Mouse (Mus musculus): ENCODE measurements around the gene Mov10l1.
A peak's percentile ranks its signal among the peaks of the same experiment; 100 is the strongest.

Mov10l1 gene

GRCm38 (mm10) chr15:88982534-88983079 is at the start of gene Mov10l1:
TSS of gene Mov10l1 (plus strand) at chr15:88982909.
- no peak for DNase-seq

- peak in 1 of 2 experiments; percentile 15 for DNase-seq
Observed at GRCm38 (mm10) chr15:88934141-88934540, 48.6 kb upstream of the Mov10l1 start.

- DNase-seq = peak in 1 of 2 experiments; percentile 25
Observed at GRCm38 (mm10) chr15:88936619-88937290, 46.0 kb upstream of the Mov10l1 start.

DNA sequence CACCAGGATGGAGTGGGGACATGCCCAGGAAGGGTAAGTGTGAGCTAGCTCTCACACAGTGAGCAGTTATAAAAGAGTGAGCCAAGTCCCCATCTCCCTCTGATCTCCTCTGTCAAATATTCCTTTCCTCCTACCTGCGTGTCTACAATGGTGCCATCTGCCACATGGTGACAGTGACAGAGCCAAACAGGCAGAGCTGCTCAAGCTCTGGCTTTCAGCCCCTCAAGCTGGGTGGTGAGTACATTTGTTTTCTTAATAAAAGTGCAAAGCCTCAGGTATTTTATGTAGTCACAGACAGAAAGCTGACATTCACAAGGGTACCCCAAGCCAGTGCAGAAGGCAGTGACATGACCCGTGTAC is 45.4 kb upstream of the Mov10l1 start:
- DNase-seq = peak in 1 of 2 experiments; percentile 45

DNA sequence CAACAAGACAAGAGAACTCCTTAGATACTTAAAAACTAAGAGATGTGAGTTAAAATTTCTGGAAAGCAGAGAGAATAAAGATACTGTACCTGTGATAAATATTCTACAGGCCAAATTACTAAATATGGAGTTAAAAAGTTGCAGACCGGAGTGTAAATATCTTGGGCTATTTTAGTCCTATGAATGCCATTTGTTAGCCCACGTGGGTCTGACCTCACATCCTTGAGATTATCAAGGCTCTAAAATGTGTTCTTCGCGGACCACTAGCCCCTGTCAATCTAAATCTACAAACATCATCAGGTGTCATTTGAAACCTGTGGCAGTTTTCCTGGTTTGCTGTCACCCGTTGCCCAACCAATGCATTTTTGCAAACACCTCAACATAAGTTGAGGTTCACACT is 39.9 kb upstream of the Mov10l1 start:
- DNase-seq = no peak

GRCm38 (mm10) chr15:88943896-88944551 is 38.7 kb upstream of the Mov10l1 start:
- peak; percentile 41 to 42 for DNase-seq

DNA sequence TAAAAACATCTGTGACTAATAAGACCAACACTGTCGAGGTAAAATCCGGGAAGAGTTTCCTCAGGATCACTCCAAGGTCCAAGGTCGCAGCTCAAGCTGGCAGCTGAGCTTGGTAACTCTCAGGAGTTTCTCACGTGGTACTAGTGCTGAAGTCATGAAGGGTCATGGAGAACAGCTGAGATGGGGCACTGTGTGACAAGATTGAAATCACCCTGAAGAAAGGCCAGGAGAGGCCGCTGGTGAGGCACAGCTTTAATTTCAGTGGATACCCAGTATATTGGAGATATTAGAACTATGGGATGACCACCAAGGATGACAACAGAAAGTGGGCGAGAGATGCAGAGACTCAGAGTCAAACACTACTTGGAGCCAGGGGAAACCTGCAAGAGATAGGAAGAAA is 35.9 kb upstream of the Mov10l1 start:
- DNase-seq = no peak

- peak in 1 of 2 experiments; percentile 19 for DNase-seq
Observed at GRCm38 (mm10) chr15:88951246-88951645, 31.5 kb upstream of the Mov10l1 start.

DNA sequence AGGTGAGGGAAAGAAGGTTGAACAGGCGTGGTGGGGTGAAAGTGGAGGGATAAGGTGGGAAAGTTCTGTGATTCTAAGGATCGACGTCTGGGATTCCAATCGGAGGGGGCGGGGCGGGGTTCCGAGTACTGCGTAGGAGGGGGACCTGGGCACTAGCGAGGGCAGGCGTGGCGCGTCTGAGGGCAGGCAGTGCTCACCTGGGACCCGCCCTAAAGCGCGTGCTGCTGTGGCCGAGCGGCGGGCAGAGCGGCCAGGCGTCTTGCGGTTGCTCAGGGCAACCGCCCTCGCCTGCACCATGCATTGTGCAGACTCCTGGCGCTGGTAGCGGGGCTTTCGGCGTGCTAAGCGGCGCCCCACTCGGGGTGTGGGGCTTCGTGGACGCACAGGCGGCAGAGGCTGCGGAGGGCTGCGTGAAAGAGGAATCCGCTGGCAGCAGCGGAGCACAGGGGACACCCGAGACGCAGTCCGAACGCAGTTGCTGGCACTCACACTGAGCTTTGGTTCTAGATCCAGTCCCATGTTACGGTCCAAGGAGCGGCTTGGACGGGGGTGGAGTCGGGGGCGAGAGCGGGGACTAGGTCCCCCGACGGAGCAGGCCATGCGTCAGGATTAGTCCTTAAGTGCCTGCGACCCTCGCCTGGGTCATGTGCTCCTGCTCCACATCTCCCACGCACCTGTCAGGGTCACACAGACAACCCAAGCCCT is 28.2 kb upstream of the Mov10l1 start, which contains the start of gene Ttll8:
Ttll8 (minus strand) TSS at position 51 of the 705 bp plus-strand sequence.
- peak; percentile 31 to 34 for DNase-seq

GRCm38 (mm10) chr15:88955342-88955741 is 27.4 kb upstream of the Mov10l1 start:
- DNase-seq = no peak

DNA sequence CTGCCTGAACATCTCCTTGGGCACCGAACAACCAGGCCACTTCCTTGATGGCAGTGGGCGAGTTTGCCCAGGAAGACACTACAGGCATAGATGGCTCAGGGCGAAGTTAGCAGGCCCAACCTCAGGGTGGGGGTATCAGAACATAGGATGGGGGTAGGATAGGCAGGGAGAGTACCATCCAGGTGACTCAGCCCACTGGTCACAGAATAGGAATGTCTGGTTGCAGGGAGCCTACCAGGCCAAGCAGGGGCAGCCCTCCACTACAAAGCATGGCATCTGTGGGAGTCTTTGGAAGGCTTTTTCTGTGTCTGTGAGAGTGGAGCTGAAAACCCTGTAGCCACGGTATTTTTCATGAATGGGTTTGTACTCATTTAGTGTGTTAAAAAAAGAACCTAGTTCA is 25.2 kb upstream of the Mov10l1 start:
- DNase-seq = no peak

GRCm38 (mm10) chr15:88964070-88964578 is 18.6 kb upstream of the Mov10l1 start:
- DNase-seq = no peak

DNA sequence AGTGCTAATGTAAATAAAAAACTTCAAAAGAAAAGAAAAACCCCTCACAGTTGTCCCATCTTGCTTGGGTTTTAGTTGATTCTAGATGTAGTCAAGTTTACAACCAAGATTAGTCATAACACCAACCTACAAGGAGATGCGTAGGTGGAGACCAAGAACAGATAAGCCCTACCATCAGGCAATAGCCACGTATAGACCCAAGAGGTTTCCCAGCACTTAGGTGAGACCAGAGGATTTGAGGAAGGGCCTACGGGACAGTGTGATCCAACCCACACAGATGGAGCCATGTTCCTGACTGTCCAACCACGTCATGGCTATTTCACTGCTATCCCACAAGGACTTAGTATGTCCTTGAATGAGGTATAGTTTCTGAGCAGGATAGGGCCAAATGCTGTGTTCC is 10.4 kb upstream of the Mov10l1 start:
- DNase-seq = no peak

GRCm38 (mm10) chr15:88978281-88979137 is 4.2 kb upstream of the Mov10l1 start, which contains the start of gene Mlc1:
TSS of gene Mlc1 (minus strand) at chr15:88979007.
- DNase-seq = peak; percentile 31 to 53

DNA sequence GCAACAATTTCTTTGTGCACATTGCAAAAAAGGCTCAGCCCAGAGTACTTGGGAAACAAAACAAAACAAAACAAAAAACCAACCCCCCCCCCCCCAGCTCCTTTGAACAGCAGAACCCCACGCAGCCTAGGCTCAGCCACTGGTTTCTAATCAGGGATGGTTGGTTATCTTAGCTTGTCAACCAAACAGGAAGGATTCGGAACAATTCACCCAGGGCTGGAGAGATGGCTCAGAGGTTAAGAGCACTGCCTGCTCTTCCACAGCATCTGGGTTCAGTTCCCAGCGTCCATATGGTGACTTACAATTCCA is 3.6 kb upstream of the Mov10l1 start:
- no peak for DNase-seq

GRCm38 (mm10) chr15:88989236-88989635 is 6.5 kb downstream of the Mov10l1 start:
- no peak for DNase-seq

- DNase-seq = no peak
Observed at GRCm38 (mm10) chr15:88998636-88999035, 15.9 kb downstream of the Mov10l1 start.

GRCm38 (mm10) chr15:88999124-88999523 is 16.4 kb downstream of the Mov10l1 start:
- DNase-seq = peak; percentile 35 to 54

DNA sequence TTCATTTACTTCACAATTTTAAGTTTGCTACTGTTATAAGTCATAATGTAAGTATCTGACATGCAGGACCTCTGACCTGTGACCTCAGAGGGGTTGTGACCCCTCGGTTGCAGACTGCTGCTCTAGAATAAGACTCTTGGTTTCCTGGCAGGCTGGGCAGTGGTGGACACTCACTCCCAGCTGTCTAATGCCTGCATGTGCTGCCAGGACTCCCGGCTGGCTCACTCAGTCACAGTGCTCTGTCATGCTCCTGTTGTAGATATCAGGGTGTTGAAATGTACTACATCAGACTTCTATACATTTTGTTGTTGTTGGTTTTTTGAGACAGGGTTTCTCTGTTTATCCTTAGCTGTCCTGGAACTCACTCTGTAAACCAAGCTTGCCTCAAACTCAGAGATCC is 17.7 kb downstream of the Mov10l1 start:
- no peak for DNase-seq

DNA sequence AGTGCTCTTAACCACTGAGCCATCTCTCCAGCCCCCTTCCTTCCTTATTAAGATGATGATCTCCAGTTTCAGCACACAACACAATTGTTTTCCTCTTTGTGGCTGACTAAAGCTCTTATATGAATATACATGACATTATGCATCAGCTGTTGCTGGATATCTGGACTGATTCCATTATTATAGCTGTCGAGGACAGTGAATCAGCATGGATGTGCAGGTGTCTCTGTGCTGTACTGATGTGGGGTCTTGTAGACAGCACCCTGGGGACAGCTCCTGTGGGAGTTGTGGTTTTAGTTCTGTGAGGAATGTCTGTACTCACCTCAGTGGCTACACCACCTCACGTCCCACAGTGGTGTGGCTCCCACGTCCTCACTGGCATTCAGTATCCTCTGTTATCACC is 18.5 kb downstream of the Mov10l1 start:
- no peak for DNase-seq

GRCm38 (mm10) chr15:89007002-89007401 is 24.3 kb downstream of the Mov10l1 start:
- DNase-seq = no peak

- no peak for DNase-seq
Observed at GRCm38 (mm10) chr15:89007781-89008180, 25.1 kb downstream of the Mov10l1 start.
